Mouse (Mus musculus): ENCODE data around the gene Ugt1a5. TPM values are rescaled to one million over a fixed set of nuclear protein-coding genes. Genes with fewer than 3 reads are reported as not detected.
A peak's percentile ranks its signal among the peaks of the same experiment; 100 is the strongest.

The Ugt1a5 gene
- polyA plus RNA-seq, 1 experiment from 2014 or later: not detected

- Histone ChIP-seq H3K27ac (replicated peaks in 1 of 2; ENCODE audit: control insufficient read depth in 1 of 2, insufficient read depth in 1 of 2, low read depth in 2 of 2, low read length in 2 of 2) (no peak overlapping the region), H3K9ac (ENCODE audit: low read length) (no peak overlapping the region), H3K4me2 (ENCODE audit: low read length) (no peak overlapping the region), H3K9me3 (ENCODE audit: control insufficient read depth, low read length) (no peaks in the 10 kb centered on the region), H3K4me3 (ENCODE audit: control insufficient read depth in 1 of 2, insufficient read depth in 1 of 2, low read depth in 1 of 2, low read length in 2 of 2) (no peak overlapping the region), H3K36me3 (ENCODE audit: control insufficient read depth, insufficient read depth, low read length) (no peaks in the 10 kb centered on the region), H3K27me3 (ENCODE audit: control insufficient read depth, insufficient read depth, low read length) (no peaks in the 10 kb centered on the region), H3K4me1 (ENCODE audit: control insufficient read depth in 2 of 2, insufficient read depth in 2 of 2, low read length in 2 of 2) (peaks cover 0 to under 1% of the 10 kb centered on the region in 2 experiments; a peak in 1 of 4 replicates)
- 61% methylated on average over 2 of the region's 2 CpGs for WGBS
- ATAC-seq (ENCODE audit: insufficient number of reproducible peaks, insufficient read depth, low FRiP score, low read depth): no peak
Observed at GRCm38 (mm10) chr1:88199996-88200395, 34.2 kb downstream of the Ugt1a5 start.

DNA sequence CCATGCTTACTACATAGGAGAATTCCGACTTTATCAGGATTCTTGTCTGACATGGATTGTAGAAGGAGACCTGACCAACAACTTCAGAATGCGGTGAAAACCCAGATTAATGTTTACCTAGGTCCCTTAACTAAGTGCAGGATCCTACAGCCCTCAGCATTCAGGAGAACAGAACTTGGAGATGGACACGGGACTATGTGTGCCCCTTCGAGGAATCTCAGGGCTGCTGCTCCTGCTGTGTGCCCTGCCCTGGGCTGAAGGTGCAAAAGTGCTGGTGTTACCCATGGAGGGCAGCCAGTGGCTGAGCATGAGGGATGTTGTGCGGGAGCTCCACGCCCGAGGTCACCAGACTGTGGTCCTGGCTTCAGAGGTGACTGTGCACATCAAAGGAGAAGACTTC is 34.6 kb downstream of the Ugt1a5 start, which contains the start of gene Ugt1a2:
Ugt1a2 (plus strand) TSS at position 146 of the 400 bp plus-strand sequence.
- no peaks in the 10 kb centered on the region for H3K9me3 ChIP-seq (ENCODE audit: control insufficient read depth, low read length)
- no peak within 1 kb of the TSS for H3K4me3 ChIP-seq (ENCODE audit: control insufficient read depth in 1 of 2, insufficient read depth in 1 of 2, low read depth in 1 of 2, low read length in 2 of 2)
- 72% methylated on average over 7 of the region's 7 CpGs for WGBS
- H3K27me3 ChIP-seq (ENCODE audit: control insufficient read depth, insufficient read depth, low read length): no peaks in the 10 kb centered on the region
- no peaks in the 10 kb centered on the region for H3K36me3 ChIP-seq (ENCODE audit: control insufficient read depth, insufficient read depth, low read length)
- peaks cover 0 to 3% of the 10 kb centered on the region in 2 experiments; a peak in 1 of 4 replicates for H3K4me1 ChIP-seq (ENCODE audit: control insufficient read depth in 2 of 2, insufficient read depth in 2 of 2, low read length in 2 of 2)
- H3K4me2 ChIP-seq (ENCODE audit: low read length): no peak within 1 kb of the TSS
- no peak within 1 kb of the TSS for H3K27ac ChIP-seq (replicated peaks in 1 of 2; ENCODE audit: control insufficient read depth in 1 of 2, insufficient read depth in 1 of 2, low read depth in 2 of 2, low read length in 2 of 2)
- no peak within 1 kb of the TSS for H3K9ac ChIP-seq (ENCODE audit: low read length)
- no peak for ATAC-seq (ENCODE audit: insufficient number of reproducible peaks, insufficient read depth, low FRiP score, low read depth)

- no peaks in the 10 kb centered on the region for H3K9me3 ChIP-seq (ENCODE audit: control insufficient read depth, low read length)
- no peaks in the 10 kb centered on the region for H3K36me3 ChIP-seq (ENCODE audit: control insufficient read depth, insufficient read depth, low read length)
- H3K9ac ChIP-seq (ENCODE audit: low read length): peak within 1 kb of the TSS; percentile 76
- peak; percentile 90 for ATAC-seq (ENCODE audit: insufficient number of reproducible peaks, insufficient read depth, low FRiP score, low read depth)
- no peaks in the 10 kb centered on the region for H3K27me3 ChIP-seq (ENCODE audit: control insufficient read depth, insufficient read depth, low read length)
- 5% methylated on average over 62 of the region's 62 CpGs for WGBS
- peak within 1 kb of the TSS; percentile 49 to 66 for H3K4me3 ChIP-seq (ENCODE audit: control insufficient read depth in 1 of 2, insufficient read depth in 1 of 2, low read depth in 1 of 2, low read length in 2 of 2)
- peaks cover 3% of the 10 kb centered on the region in 2 experiments; a peak in 2 of 4 replicates for H3K4me1 ChIP-seq (ENCODE audit: control insufficient read depth in 2 of 2, insufficient read depth in 2 of 2, low read length in 2 of 2)
- no peak within 1 kb of the TSS for H3K27ac ChIP-seq (replicated peaks in 1 of 2; ENCODE audit: control insufficient read depth in 1 of 2, insufficient read depth in 1 of 2, low read depth in 2 of 2, low read length in 2 of 2)
- H3K4me2 ChIP-seq (ENCODE audit: low read length): peak within 1 kb of the TSS; percentile 84
Observed at GRCm38 (mm10) chr1:88205294-88205922, 39.6 kb downstream of the Ugt1a5 start, which contains the start of gene Dnajb3. TSS of gene Dnajb3 (minus strand) at chr1:88205782.

DNA sequence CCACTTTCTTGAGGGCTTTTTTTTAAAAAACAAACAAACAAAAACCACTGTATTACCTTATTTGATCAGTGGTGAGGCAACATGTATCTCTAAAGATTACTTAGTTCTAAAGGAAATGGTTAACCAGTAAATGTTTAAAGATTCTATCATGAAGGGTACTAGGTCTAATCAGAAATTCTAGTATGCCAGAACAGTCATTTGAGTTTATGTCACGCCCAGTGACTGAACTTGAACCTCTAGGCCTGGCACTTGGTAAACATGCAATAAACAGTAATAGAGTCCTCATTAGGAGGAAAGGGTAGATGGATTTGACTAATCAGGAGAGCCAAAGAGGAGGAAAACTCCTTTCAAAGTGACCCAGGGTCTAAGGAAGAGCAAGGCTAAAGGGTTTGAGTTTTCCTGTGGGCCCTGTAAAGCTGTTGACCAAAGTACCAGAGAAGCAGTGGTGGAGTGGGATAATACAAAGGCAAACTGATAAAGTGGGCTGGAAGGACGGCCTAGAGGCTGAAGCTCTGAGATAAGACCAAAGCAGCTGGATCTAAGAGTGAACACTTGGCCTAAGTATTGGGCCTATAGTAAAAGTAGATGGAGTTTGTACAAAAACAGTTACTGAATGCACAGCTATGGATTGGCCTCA is 41.1 kb downstream of the Ugt1a5 start:
- no peaks in the 10 kb centered on the region for H3K27me3 ChIP-seq (ENCODE audit: control insufficient read depth, insufficient read depth, low read length)
- no peak overlapping the region for H3K4me2 ChIP-seq (ENCODE audit: low read length)
- 43% methylated on average over 2 of the region's 2 CpGs for WGBS
- ATAC-seq (ENCODE audit: insufficient number of reproducible peaks, insufficient read depth, low FRiP score, low read depth): no peak
- no peaks in the 10 kb centered on the region for H3K36me3 ChIP-seq (ENCODE audit: control insufficient read depth, insufficient read depth, low read length)
- peaks cover 8% of the 10 kb centered on the region for H3K9me3 ChIP-seq (ENCODE audit: control insufficient read depth, low read length)
- H3K4me1 ChIP-seq (ENCODE audit: control insufficient read depth in 2 of 2, insufficient read depth in 2 of 2, low read length in 2 of 2): peaks cover 3% of the 10 kb centered on the region in 2 experiments; a peak in 2 of 4 replicates
- no peak overlapping the region for H3K4me3 ChIP-seq (ENCODE audit: control insufficient read depth in 1 of 2, insufficient read depth in 1 of 2, low read depth in 1 of 2, low read length in 2 of 2)
- no peak overlapping the region for H3K9ac ChIP-seq (ENCODE audit: low read length)
- H3K27ac ChIP-seq (replicated peaks in 1 of 2; ENCODE audit: control insufficient read depth in 1 of 2, insufficient read depth in 1 of 2, low read depth in 2 of 2, low read length in 2 of 2): no peak overlapping the region

DNA sequence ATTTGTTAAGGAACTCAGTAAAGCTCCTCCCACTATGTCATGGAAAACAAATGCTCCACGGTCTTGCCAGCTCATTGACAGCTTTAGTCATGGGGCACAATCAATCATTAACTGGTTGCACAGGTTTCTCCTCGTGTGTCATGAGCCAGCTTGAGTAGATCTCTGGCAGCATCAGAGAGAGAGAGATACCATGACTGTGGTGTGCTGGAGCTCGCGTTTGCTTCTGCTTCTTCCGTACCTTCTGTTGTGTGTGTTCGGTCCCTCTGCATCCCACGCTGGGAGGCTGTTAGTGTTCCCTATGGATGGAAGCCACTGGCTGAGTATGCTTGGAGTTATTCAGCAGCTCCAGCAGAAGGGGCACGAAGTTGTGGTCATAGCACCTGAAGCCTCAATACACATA is 46.0 kb downstream of the Ugt1a5 start, which contains the start of gene Ugt1a1:
Ugt1a1 (plus strand) TSS at position 148 of the 400 bp plus-strand sequence.
- 61% methylated on average over 8 of the region's 8 CpGs for WGBS
- H3K4me2 ChIP-seq (ENCODE audit: low read length): no peak within 1 kb of the TSS
- H3K4me1 ChIP-seq (ENCODE audit: control insufficient read depth in 2 of 2, insufficient read depth in 2 of 2, low read length in 2 of 2): no peaks in the 10 kb centered on the region
- H3K4me3 ChIP-seq (ENCODE audit: control insufficient read depth in 1 of 2, insufficient read depth in 1 of 2, low read depth in 1 of 2, low read length in 2 of 2): no peak within 1 kb of the TSS
- H3K9me3 ChIP-seq (ENCODE audit: control insufficient read depth, low read length): peaks cover 47% of the 10 kb centered on the region
- ATAC-seq (ENCODE audit: insufficient number of reproducible peaks, insufficient read depth, low FRiP score, low read depth): peak; percentile 4; the same call in 1 of the 2 replicates
- H3K36me3 ChIP-seq (ENCODE audit: control insufficient read depth, insufficient read depth, low read length): no peaks in the 10 kb centered on the region
- no peaks in the 10 kb centered on the region for H3K27me3 ChIP-seq (ENCODE audit: control insufficient read depth, insufficient read depth, low read length)
- no peak within 1 kb of the TSS for H3K9ac ChIP-seq (ENCODE audit: low read length)
- no peak within 1 kb of the TSS for H3K27ac ChIP-seq (replicated peaks in 1 of 2; ENCODE audit: control insufficient read depth in 1 of 2, insufficient read depth in 1 of 2, low read depth in 2 of 2, low read length in 2 of 2)

- peaks cover 47% of the 10 kb centered on the region for H3K9me3 ChIP-seq (ENCODE audit: control insufficient read depth, low read length)
- WGBS: 56% methylated on average over 8 of the region's 8 CpGs
- no peaks in the 10 kb centered on the region for H3K27me3 ChIP-seq (ENCODE audit: control insufficient read depth, insufficient read depth, low read length)
- no peaks in the 10 kb centered on the region for H3K4me1 ChIP-seq (ENCODE audit: control insufficient read depth in 2 of 2, insufficient read depth in 2 of 2, low read length in 2 of 2)
- H3K4me2 ChIP-seq (ENCODE audit: low read length): no peak overlapping the region
- no peaks in the 10 kb centered on the region for H3K36me3 ChIP-seq (ENCODE audit: control insufficient read depth, insufficient read depth, low read length)
- H3K27ac ChIP-seq (replicated peaks in 1 of 2; ENCODE audit: control insufficient read depth in 1 of 2, insufficient read depth in 1 of 2, low read depth in 2 of 2, low read length in 2 of 2): no peak overlapping the region
- H3K4me3 ChIP-seq (ENCODE audit: control insufficient read depth in 1 of 2, insufficient read depth in 1 of 2, low read depth in 1 of 2, low read length in 2 of 2): no peak overlapping the region
- no peak overlapping the region for H3K9ac ChIP-seq (ENCODE audit: low read length)
- ATAC-seq (ENCODE audit: insufficient number of reproducible peaks, insufficient read depth, low FRiP score, low read depth): peak; percentile 13; the same call in 1 of the 2 replicates
Observed at GRCm38 (mm10) chr1:88212341-88213045, 46.7 kb downstream of the Ugt1a5 start.

DNA sequence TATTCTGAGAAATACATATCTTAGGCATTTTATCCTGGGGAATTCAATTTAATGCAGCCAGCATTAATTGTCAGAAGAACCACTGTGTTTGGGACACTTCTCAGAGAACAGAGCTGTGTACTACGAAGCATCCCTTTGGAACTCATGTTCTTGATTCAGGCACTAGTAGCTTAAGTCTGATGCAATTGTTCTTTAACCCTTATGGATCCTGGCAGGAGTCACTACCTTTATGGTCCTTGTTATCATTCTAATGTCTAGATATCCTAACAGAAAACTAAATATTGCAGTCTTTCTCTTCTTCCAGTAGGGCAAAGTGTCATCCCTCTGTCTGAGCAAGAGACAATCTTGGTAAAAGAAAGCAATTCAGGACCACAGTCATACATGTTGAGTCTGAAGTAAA is 47.2 kb downstream of the Ugt1a5 start:
- Histone ChIP-seq H3K27ac (replicated peaks in 1 of 2; ENCODE audit: control insufficient read depth in 1 of 2, insufficient read depth in 1 of 2, low read depth in 2 of 2, low read length in 2 of 2) (no peak overlapping the region), H3K4me2 (ENCODE audit: low read length) (no peak overlapping the region), H3K9ac (ENCODE audit: low read length) (no peak overlapping the region), H3K4me1 (ENCODE audit: control insufficient read depth in 2 of 2, insufficient read depth in 2 of 2, low read length in 2 of 2) (no peaks in the 10 kb centered on the region), H3K27me3 (ENCODE audit: control insufficient read depth, insufficient read depth, low read length) (no peaks in the 10 kb centered on the region), H3K36me3 (ENCODE audit: control insufficient read depth, insufficient read depth, low read length) (no peaks in the 10 kb centered on the region), H3K9me3 (ENCODE audit: control insufficient read depth, low read length) (peaks cover 47% of the 10 kb centered on the region), H3K4me3 (ENCODE audit: control insufficient read depth in 1 of 2, insufficient read depth in 1 of 2, low read depth in 1 of 2, low read length in 2 of 2) (no peak overlapping the region)
- no peak for ATAC-seq (ENCODE audit: insufficient number of reproducible peaks, insufficient read depth, low FRiP score, low read depth)
- 68% methylated on average over 1 of the region's 1 CpGs for WGBS

All from heart, embryonic 14.5 days (tissue).